23 mouse cellular contexts compared by ENCODE assay signal in genomic region chr5:52911286-52911870, GRCm38 (mm10).
"Had no signal": no experiment of that assay in that cellular context is flagged by ENCODE, and none has a peak within 500 bp of the region (broad histone marks: within the 10 kb centered on the region; RNA-seq: fewer than 3 reads in every experiment).

No protein-coding gene starts in this region.

- H3K27me3 ChIP-seq: heart, embryonic 12.5 days; hindbrain, embryonic 13.5 days; hindbrain, embryonic 15.5 days; kidney, embryonic 15.5 days; limb, embryonic 12.5 days; liver, embryonic 13.5 days; liver, embryonic 15.5 days had no signal

- H3K4me3 ChIP-seq: hindbrain, embryonic 13.5 days; hindbrain, embryonic 15.5 days; kidney, embryonic 15.5 days; left cerebral cortex, adult 2 months; limb, embryonic 10.5 days; limb, embryonic 12.5 days; liver, embryonic 15.5 days had no signal

- H3K27ac ChIP-seq: hindbrain, embryonic 13.5 days; hindbrain, embryonic 15.5 days; hindbrain, postnatal 0 days; kidney, embryonic 15.5 days; kidney, postnatal 0 days; left cerebral cortex, adult 2 months; limb, embryonic 10.5 days; limb, embryonic 12.5 days; liver, embryonic 13.5 days; liver, embryonic 15.5 days had no signal

- H3K4me1 ChIP-seq: hindbrain, embryonic 15.5 days; limb, embryonic 12.5 days; liver, embryonic 15.5 days had no signal

- H3K4me2 ChIP-seq: hindbrain, embryonic 13.5 days; limb, embryonic 12.5 days had no signal

- H3K36me3 ChIP-seq: heart, embryonic 10.5 days; heart, embryonic 12.5 days; hindbrain, embryonic 13.5 days; hindbrain, embryonic 15.5 days; kidney, embryonic 15.5 days; limb, embryonic 10.5 days; limb, embryonic 12.5 days; liver, embryonic 13.5 days; liver, embryonic 15.5 days had no signal

- H3K9ac ChIP-seq: heart, embryonic 12.5 days; hindbrain, embryonic 13.5 days; hindbrain, embryonic 15.5 days; kidney, embryonic 15.5 days; limb, embryonic 12.5 days; liver, embryonic 13.5 days; liver, embryonic 15.5 days had no signal

- ATAC-seq: intestine, embryonic 16.5 days had no signal

- H3K9me3 ChIP-seq: heart, embryonic 10.5 days; heart, embryonic 12.5 days; hindbrain, embryonic 13.5 days; hindbrain, embryonic 15.5 days; kidney, embryonic 15.5 days; limb, embryonic 10.5 days; limb, embryonic 12.5 days; liver, embryonic 13.5 days; liver, embryonic 15.5 days had no signal

- DNase-seq: gastrocnemius, postnatal 14 days; gastrocnemius, postnatal 36 days; heart, adult 18-20 months; heart, postnatal 10 days; kidney, adult 11 months; kidney, adult 2 months; kidney, adult 9 months; kidney, postnatal 14 days; kidney, postnatal 36 days; liver; liver, embryonic 13.5 days had no signal
